Mouse (Mus musculus): ENCODE measurements at regions not wholly inside any gene's neighbourhood (a gene's known extent, or its start where the extent isn't known, plus 50 kb on each side); places are given as distances from the start of the nearest gene placed in this dataset.
A peak's percentile ranks its signal among the peaks of the same experiment; 100 is the strongest.

DNA sequence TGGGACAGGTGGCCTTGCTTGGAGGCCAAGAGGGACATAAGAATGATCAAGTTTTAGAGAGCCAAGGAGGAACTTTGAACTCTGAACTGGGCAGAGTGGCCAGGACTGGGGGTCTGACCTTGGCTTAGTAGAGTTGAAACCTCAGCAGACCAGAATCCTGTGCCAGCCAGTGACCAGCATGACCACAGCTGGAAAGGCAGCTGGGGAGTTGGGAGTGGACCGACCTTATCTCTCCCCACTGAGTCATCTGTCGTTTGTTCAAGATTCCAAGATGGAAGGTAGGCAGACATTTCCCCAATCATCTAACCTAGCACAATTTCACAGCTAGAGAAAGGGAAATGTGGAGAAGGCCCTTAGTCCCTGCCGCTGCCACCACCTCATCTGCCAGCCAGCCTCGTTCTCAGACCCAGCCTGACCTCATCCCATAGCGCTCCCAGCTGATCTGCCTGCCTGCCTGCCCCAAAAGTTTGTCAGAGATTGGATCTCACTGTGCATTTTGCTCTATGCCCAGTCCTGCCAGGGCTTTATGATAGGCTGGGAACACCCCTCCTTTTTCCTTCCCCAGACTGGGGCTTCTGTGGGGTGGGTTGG lies 53.1 kb upstream of the Btrc start:
- no peaks in the 10 kb centered on the region for H3K9me3 ChIP-seq (replicated peaks; ENCODE audit: low read length)
- TF ChIP-seq CTCF (IDR thresholded peaks at IDR 0.05; ENCODE audit: low read depth) = no peak
- DNase-seq (ENCODE audit: low spot score) (no peak), ATAC-seq (replicated peaks; ENCODE audit: low FRiP score, low read depth) (no peak)
- H3K9ac ChIP-seq (ENCODE audit: low read depth, low read length) = no peak overlapping the region
- H3K4me3 ChIP-seq (replicated peaks; ENCODE audit: low read depth, low read length) = peak overlapping the region; percentile 14; the same call in 1 of the 2 replicates
- H3K27me3 ChIP-seq (ENCODE audit: insufficient read depth, low read length) = no peaks in the 10 kb centered on the region
- 30% methylated on average over 5 of the region's 5 CpGs for WGBS
- peaks cover 8% of the 10 kb centered on the region; the same call in 1 of the 2 replicates for H3K4me1 ChIP-seq (replicated peaks; ENCODE audit: insufficient read depth, low read length)
- H3K36me3 ChIP-seq (ENCODE audit: insufficient read depth, low read length) = no peaks in the 10 kb centered on the region
- peak overlapping the region; percentile 52 for H3K4me2 ChIP-seq (ENCODE audit: low read length)
- H3K27ac ChIP-seq = no peak overlapping the region

DNA sequence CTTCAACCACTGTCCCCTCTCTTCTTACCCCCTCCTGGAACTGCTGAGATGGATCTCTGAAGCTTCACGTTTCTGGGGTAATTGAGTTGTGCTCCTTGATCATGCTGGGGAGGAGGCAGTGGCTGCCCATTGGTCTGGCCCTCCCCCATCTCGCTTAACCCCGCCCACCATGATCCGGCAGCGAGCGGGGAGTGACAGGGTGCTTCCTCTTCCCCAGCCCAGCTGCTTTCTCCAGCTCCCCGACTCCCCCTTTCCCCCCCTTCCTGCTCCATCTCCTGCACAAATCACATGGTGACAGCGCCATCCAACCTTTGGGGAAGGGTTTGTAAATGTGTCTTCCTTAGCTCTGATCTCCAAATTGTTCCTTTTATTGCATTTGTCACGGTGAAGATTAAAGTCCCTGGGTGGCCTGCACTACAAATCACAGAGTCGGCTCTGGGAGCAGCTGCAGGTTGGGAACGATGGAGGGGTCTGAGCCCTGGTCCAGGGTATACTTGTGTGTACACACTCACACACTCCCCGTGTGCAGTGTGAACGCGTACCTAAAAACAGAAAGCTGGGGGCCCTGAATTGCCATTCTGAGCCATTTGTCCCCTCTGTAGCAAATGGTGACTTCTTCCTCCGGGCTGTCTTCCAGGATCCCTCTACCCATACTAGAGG lies 52.5 kb upstream of the Btrc start:
- ATAC-seq (replicated peaks; ENCODE audit: low FRiP score, low read depth) (peak; percentile 34; the same call in 1 of the 2 replicates), DNase-seq (ENCODE audit: low spot score) (peak; percentile 89)
- no peaks in the 10 kb centered on the region for H3K27me3 ChIP-seq (ENCODE audit: insufficient read depth, low read length)
- no peak for TF ChIP-seq CTCF (IDR thresholded peaks at IDR 0.05; ENCODE audit: low read depth)
- peaks cover 8% of the 10 kb centered on the region; the same call in 1 of the 2 replicates for H3K4me1 ChIP-seq (replicated peaks; ENCODE audit: insufficient read depth, low read length)
- H3K9ac ChIP-seq (ENCODE audit: low read depth, low read length) = 0 out of 2 replicates have a peak overlapping the region, but pooled peaks have one; percentile 9
- no peaks in the 10 kb centered on the region for H3K9me3 ChIP-seq (replicated peaks; ENCODE audit: low read length)
- 8% methylated on average over 15 of the region's 15 CpGs for WGBS
- H3K27ac ChIP-seq = no peak overlapping the region
- H3K4me3 ChIP-seq (replicated peaks; ENCODE audit: low read depth, low read length) = peak overlapping the region; percentile 14; the same call in 1 of the 2 replicates
- no peaks in the 10 kb centered on the region for H3K36me3 ChIP-seq (ENCODE audit: insufficient read depth, low read length)
- H3K4me2 ChIP-seq (ENCODE audit: low read length) = peak overlapping the region; percentile 52

DNA sequence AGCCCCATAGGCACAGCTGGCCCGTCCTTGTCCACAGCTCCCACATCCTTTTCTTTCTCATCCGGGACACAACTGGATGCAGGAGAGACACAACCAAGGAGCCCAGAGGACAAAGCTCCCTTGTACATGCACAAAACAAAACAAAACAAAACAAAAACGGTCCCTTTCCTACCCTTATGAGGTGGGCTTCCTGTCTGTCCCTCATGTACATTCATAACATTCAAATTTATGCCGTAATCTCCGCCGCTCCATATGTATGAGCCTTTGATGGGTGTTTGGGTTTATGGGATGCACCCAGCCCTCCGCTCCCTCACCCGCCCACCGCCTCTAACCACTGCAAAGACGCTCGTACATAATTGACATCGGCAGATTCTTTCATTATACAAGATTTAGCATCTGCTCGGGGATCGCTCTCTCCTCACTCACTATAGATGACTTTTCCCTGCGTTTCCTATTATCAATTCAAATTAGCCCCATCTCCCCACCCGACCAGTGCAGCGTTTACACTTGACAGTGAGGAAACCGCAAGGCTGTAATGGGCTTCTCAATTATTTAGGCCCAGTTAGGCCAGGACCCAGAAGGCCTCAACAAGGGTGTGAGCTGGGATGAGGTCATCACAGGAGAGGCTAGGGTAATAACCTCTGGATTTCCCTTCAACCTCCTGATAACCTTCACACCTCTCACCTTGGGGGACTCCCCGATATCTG lies 51.5 kb upstream of the Btrc start:
- Histone ChIP-seq H3K4me1 (replicated peaks; ENCODE audit: insufficient read depth, low read length) (peaks cover 8% of the 10 kb centered on the region; the same call in 1 of the 2 replicates), H3K9ac (ENCODE audit: low read depth, low read length) (no peak overlapping the region), H3K4me2 (ENCODE audit: low read length) (no peak overlapping the region), H3K9me3 (replicated peaks; ENCODE audit: low read length) (no peaks in the 10 kb centered on the region), H3K27ac (no peak overlapping the region), H3K36me3 (ENCODE audit: insufficient read depth, low read length) (no peaks in the 10 kb centered on the region), H3K27me3 (ENCODE audit: insufficient read depth, low read length) (no peaks in the 10 kb centered on the region), H3K4me3 (replicated peaks; ENCODE audit: low read depth, low read length) (no peak overlapping the region)
- TF ChIP-seq CTCF (IDR thresholded peaks at IDR 0.05; ENCODE audit: low read depth) = no peak
- WGBS = 71% methylated on average over 19 of the region's 19 CpGs
- ATAC-seq (replicated peaks; ENCODE audit: low FRiP score, low read depth) (no peak), DNase-seq (ENCODE audit: low spot score) (no peak)

DNA sequence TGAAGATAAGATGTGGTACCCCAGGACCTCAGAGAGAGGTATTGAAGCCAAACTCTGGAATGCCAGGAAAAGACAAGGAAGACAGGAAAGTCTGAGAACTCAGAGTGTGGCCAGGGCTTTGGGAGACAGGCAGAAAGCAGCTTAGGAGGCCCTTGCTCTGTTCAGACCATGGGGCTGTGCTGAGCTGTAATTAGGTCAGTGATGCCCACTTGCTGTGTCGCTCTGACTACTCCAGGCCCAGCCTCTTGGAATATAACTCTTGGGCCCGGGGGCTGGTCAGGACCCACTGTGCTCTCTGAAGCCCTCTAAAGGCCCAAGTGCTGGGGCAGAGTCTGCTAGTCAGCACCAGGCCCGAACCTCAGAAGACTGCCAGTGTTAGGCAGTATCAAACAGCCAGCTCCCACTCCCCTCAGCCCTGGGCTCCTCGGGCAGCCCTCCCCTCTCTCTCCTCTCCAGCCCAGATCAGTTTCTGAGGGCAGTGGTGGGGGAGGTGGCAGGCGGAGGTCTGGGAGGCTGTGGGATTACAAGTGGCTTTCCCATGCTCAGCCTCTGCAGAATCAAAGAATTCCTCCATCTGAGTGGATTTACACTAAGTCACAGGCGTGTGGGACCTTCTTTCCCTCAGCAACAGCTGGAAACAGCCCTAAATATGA lies 50.7 kb upstream of the Btrc start:
- H3K9ac ChIP-seq (ENCODE audit: low read depth, low read length) = no peak overlapping the region

More for the DNA sequence above, 50.7 kb upstream of the Btrc start:
- ATAC-seq (replicated peaks; ENCODE audit: low FRiP score, low read depth) (0 out of 2 replicates have a peak, but pooled peaks have one; percentile 19), DNase-seq (ENCODE audit: low spot score) (peak; percentile 79)
- Histone ChIP-seq H3K4me1 (replicated peaks; ENCODE audit: insufficient read depth, low read length) (peaks cover 13% of the 10 kb centered on the region; the same call in 1 of the 2 replicates), H3K4me2 (ENCODE audit: low read length) (no peak overlapping the region), H3K27ac (peak overlapping the region; percentile 36; the same call in 1 of the 2 replicates), H3K27me3 (ENCODE audit: insufficient read depth, low read length) (no peaks in the 10 kb centered on the region), H3K4me3 (replicated peaks; ENCODE audit: low read depth, low read length) (no peak overlapping the region), H3K9me3 (replicated peaks; ENCODE audit: low read length) (no peaks in the 10 kb centered on the region), H3K36me3 (ENCODE audit: insufficient read depth, low read length) (no peaks in the 10 kb centered on the region)
- 20% methylated on average over 6 of the region's 6 CpGs for WGBS
- TF ChIP-seq CTCF (IDR thresholded peaks at IDR 0.05; ENCODE audit: low read depth) = no peak
